Mouse (Mus musculus): ENCODE data around the gene Ppp1r12c. TPM values are rescaled to one million over a fixed set of nuclear protein-coding genes. Genes with fewer than 3 reads are reported as not detected.

Ppp1r12c gene
- total and polyA plus RNA-seq, 2 experiments from 2014 or later: 34.6 to 75.5 TPM

DNA sequence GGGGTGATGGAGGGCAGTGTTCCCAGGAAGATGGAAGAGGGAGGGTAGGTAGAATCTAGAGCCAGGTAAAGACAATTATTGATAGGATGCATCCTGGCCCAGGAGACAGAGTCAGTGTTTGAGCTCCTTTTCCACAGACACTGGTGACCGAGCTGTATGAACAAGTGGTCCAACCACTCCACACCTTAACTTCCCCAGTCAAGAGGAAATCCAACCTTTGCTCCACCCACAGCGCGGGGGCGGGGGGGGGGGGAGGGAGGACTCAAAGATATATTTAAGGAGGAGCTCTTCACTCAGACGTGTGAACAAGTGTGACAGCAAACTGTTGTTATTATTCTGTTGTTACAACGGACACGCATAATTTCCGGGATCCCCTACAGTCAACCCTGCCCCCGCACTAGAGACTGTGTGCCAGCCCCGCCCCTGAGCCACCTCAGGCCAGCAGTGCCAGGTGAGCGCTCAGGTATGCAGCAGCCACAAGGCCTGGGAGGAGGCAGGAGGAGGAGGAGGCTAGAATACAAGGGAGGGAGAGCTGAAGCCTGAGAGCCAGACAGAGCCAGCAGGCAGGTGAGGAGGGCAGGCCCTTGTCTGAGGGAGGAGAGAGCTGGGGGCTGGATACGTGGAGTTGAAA, 37.2 kb downstream of the Ppp1r12c start:
- 15% methylated on average over 11 of the region's 12 CpGs for WGBS
- Histone ChIP-seq H3K4me2 (ENCODE audit: low read depth, low read length, poor library complexity, severe bottlenecking) (no peak overlapping the region), H3K9me3 (ENCODE audit: low read length) (no peaks in the 10 kb centered on the region), H3K4me1 (ENCODE audit: insufficient read depth, low read length) (no peaks in the 10 kb centered on the region), H3K36me3 (ENCODE audit: insufficient read depth, low read length) (no peaks in the 10 kb centered on the region), H3K4me3 (ENCODE audit: low read depth, low read length) (no peak overlapping the region), H3K9ac (replicated peaks; ENCODE audit: low read length, poor library complexity, severe bottlenecking) (no peak overlapping the region), H3K27me3 (ENCODE audit: insufficient read depth, low read length) (no peaks in the 10 kb centered on the region), H3K27ac (ENCODE audit: low read depth, low read length) (no peak overlapping the region)
- ATAC-seq (ENCODE audit: low FRiP score) (no peak), DNase-seq (ENCODE audit: low spot score) (no peak)
- no peak for TF ChIP-seq CTCF (IDR thresholded peaks at IDR 0.05)

DNA sequence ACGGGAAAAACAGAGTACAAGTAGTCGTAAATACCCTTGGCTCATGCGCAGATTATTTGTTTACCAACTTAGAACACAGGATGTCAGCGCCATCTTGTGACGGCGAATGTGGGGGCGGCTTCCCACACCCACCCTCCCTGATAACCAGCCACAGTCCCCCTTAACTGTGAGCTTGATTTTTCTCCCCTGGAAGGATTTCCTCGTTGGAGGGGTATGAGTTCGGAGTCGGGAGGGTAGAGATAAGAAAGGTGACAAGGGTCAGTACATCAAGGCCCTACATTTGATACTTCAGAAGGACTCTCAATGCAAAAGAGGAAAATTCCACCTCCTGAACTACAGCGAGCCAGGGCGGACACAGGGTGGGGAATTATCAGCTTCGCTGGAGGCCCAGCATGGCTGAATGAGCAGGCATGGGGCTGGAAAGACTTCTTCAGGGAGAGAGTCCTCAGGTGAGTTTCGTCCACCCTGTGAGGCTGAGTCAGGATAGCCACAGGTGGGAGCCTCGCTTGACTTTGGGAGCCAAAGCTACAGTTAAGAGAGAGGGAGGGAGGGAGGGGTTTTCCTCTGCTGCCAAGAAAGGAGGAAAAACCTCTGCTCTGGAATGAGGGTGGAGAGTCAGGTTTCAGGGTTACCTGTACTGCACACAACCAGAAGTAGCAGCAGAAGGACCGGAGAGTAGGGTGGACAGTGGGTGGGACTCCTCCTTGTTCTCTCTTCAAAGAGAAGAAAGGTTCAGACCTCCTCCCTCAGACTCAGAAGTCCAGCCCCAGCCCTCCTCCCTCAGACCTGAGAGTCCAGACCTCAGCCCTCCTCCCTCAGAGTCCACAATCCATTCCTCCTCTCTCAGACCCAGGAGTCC, 40.7 kb downstream of the Ppp1r12c start, which contains the start of gene Eps8l1:
Eps8l1 (plus strand) TSS at position 99 of the 859 bp plus-strand sequence.
- Histone ChIP-seq H3K36me3 (ENCODE audit: insufficient read depth, low read length) (no peaks in the 10 kb centered on the region), H3K9ac (replicated peaks; ENCODE audit: low read length, poor library complexity, severe bottlenecking) (no peak within 1 kb of the TSS; the same call in 1 of the 2 replicates), H3K4me1 (ENCODE audit: insufficient read depth, low read length) (no peaks in the 10 kb centered on the region), H3K4me3 (ENCODE audit: low read depth, low read length) (peak within 1 kb of the TSS; percentile 24; the same call in 1 of the 2 replicates), H3K4me2 (ENCODE audit: low read depth, low read length, poor library complexity, severe bottlenecking) (peak within 1 kb of the TSS; percentile 40), H3K27ac (ENCODE audit: low read depth, low read length) (no peak within 1 kb of the TSS), H3K9me3 (ENCODE audit: low read length) (no peaks in the 10 kb centered on the region), H3K27me3 (ENCODE audit: insufficient read depth, low read length) (no peaks in the 10 kb centered on the region)
- ATAC-seq (ENCODE audit: low FRiP score) (peak; percentile 65; the same call in 1 of the 2 replicates), DNase-seq (ENCODE audit: low spot score) (no peak)
- WGBS: 56% methylated on average over 13 of the region's 16 CpGs
- no peak for TF ChIP-seq CTCF (IDR thresholded peaks at IDR 0.05)

DNA sequence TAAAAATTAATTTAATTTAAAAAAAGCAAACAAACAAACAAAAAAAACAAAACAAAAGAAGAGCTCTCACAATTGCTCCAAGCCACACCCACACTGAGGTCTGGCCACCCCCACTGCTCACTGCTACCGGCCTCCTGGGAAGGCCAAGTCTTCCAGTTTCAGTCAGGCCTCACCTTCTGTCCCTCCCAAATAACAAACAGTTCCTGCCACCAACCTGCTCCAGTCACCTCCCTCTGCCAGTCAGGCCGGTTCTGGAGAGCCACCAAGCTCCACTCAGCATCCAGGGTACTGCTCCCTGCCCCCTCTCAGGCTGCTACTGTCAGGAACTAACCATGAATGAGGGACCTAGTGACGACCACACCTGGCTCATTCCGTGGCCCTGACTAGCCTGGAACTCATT, 48.8 kb downstream of the Ppp1r12c start:
- DNase-seq (ENCODE audit: low spot score) (no peak), ATAC-seq (ENCODE audit: low FRiP score) (no peak)
- WGBS: 37% methylated on average over 4 of the region's 4 CpGs
- no peaks in the 10 kb centered on the region for H3K27me3 ChIP-seq (ENCODE audit: insufficient read depth, low read length)
- no peak overlapping the region for H3K27ac ChIP-seq (ENCODE audit: low read depth, low read length)
- no peak overlapping the region for H3K4me2 ChIP-seq (ENCODE audit: low read depth, low read length, poor library complexity, severe bottlenecking)
- no peaks in the 10 kb centered on the region for H3K4me1 ChIP-seq (ENCODE audit: insufficient read depth, low read length)
- no peak for TF ChIP-seq CTCF (IDR thresholded peaks at IDR 0.05)
- H3K9ac ChIP-seq (replicated peaks; ENCODE audit: low read length, poor library complexity, severe bottlenecking): no peak overlapping the region
- H3K9me3 ChIP-seq (ENCODE audit: low read length): no peaks in the 10 kb centered on the region
- H3K36me3 ChIP-seq (ENCODE audit: insufficient read depth, low read length): no peaks in the 10 kb centered on the region
- H3K4me3 ChIP-seq (ENCODE audit: low read depth, low read length): no peak overlapping the region

DNA sequence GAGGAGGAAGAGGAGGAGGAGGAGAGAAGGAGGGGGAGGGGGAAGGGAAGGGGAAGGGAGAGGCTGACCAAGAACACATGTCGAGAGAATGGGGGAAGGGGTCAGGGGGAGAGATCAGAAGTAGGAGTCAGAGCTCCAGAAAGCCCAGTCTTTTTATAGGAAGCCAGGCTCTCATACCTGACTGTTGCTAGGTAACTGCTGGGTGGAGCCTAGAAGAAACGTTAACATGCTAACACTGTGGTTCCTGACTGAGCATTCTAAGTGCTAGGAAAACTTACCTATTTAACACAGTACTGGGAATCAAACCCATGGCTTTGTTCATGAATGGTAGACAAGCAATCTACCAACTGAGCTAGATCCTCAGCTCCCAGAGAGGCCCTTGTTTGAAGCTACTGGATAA, 52.3 kb downstream of the Ppp1r12c start:
- no peak overlapping the region for H3K4me3 ChIP-seq (ENCODE audit: low read depth, low read length)
- DNase-seq (ENCODE audit: low spot score): no peak
- no peaks in the 10 kb centered on the region for H3K9me3 ChIP-seq (ENCODE audit: low read length)
- H3K4me2 ChIP-seq (ENCODE audit: low read depth, low read length, poor library complexity, severe bottlenecking): no peak overlapping the region
- no peaks in the 10 kb centered on the region for H3K36me3 ChIP-seq (ENCODE audit: insufficient read depth, low read length)
- TF ChIP-seq CTCF (IDR thresholded peaks at IDR 0.05): no peak
- 4% methylated on average over 2 of the region's 2 CpGs for WGBS
- no peaks in the 10 kb centered on the region; the same call in 1 of the 2 replicates for H3K4me1 ChIP-seq (ENCODE audit: insufficient read depth, low read length)
- no peak overlapping the region for H3K27ac ChIP-seq (ENCODE audit: low read depth, low read length)
- H3K9ac ChIP-seq (replicated peaks; ENCODE audit: low read length, poor library complexity, severe bottlenecking): no peak overlapping the region
- ATAC-seq (ENCODE audit: low FRiP score): no peak
- no peaks in the 10 kb centered on the region for H3K27me3 ChIP-seq (ENCODE audit: insufficient read depth, low read length)

DNA sequence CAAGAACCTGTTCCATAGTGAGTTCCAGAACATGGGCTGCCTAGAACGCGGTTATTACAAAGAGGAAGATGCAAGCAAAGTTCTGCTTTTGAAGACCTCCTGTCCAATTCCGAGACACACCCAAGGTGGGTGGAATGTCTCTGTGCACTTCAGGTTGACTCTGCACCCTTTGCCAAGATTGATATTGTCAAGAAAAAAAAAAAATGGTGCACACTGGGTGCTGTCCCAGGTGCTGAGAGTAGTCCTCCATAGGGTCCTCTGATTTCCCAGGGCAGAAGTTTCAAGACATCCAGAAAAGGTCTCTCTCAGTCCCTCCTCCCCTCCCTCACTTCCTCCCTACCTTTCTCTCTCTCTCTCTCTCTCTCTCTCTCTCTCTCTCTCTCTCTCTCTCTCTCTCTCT, 53.0 kb downstream of the Ppp1r12c start:
- Histone ChIP-seq H3K9ac (replicated peaks; ENCODE audit: low read length, poor library complexity, severe bottlenecking) (no peak overlapping the region), H3K27me3 (ENCODE audit: insufficient read depth, low read length) (no peaks in the 10 kb centered on the region), H3K4me2 (ENCODE audit: low read depth, low read length, poor library complexity, severe bottlenecking) (no peak overlapping the region), H3K9me3 (ENCODE audit: low read length) (no peaks in the 10 kb centered on the region), H3K4me3 (ENCODE audit: low read depth, low read length) (no peak overlapping the region), H3K36me3 (ENCODE audit: insufficient read depth, low read length) (peaks cover 2% of the 10 kb centered on the region), H3K4me1 (ENCODE audit: insufficient read depth, low read length) (no peaks in the 10 kb centered on the region; the same call in 1 of the 2 replicates), H3K27ac (ENCODE audit: low read depth, low read length) (no peak overlapping the region)
- no peak for TF ChIP-seq CTCF (IDR thresholded peaks at IDR 0.05)
- ATAC-seq (ENCODE audit: low FRiP score) (no peak), DNase-seq (ENCODE audit: low spot score) (no peak)
- WGBS: 88% methylated on average over 3 of the region's 3 CpGs

DNA sequence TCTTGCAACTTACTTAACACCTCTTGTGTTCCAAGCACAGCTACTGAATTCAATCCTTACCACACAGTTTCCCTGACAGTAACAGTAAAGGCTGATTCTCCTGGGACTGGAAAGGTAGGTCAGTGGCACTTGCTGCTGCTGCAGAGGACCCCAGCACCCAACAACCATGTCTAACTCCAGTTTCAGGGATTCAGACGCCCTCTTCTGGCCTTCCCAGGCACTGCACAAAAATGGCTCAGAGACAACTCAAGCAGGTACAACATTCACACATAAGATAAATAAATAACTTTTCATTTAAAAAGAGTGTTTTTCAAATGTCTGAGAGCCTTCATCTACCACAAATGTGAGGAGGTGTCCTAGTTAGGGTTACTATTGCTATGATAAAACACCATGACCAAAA, 54.3 kb downstream of the Ppp1r12c start:
- ATAC-seq (ENCODE audit: low FRiP score) (no peak), DNase-seq (ENCODE audit: low spot score) (no peak)
- Histone ChIP-seq H3K36me3 (ENCODE audit: insufficient read depth, low read length) (peaks cover 14% of the 10 kb centered on the region), H3K4me2 (ENCODE audit: low read depth, low read length, poor library complexity, severe bottlenecking) (no peak overlapping the region), H3K4me1 (ENCODE audit: insufficient read depth, low read length) (no peaks in the 10 kb centered on the region; the same call in 1 of the 2 replicates), H3K9ac (replicated peaks; ENCODE audit: low read length, poor library complexity, severe bottlenecking) (no peak overlapping the region), H3K9me3 (ENCODE audit: low read length) (no peaks in the 10 kb centered on the region), H3K27ac (ENCODE audit: low read depth, low read length) (no peak overlapping the region), H3K27me3 (ENCODE audit: insufficient read depth, low read length) (no peaks in the 10 kb centered on the region), H3K4me3 (ENCODE audit: low read depth, low read length) (no peak overlapping the region)
- 4% methylated on average over 1 of the region's 1 CpGs for WGBS
- peak; percentile 44 for TF ChIP-seq CTCF (IDR thresholded peaks at IDR 0.05)
